15 mouse cellular contexts compared by ENCODE assay signal in the genomic region with DNA sequence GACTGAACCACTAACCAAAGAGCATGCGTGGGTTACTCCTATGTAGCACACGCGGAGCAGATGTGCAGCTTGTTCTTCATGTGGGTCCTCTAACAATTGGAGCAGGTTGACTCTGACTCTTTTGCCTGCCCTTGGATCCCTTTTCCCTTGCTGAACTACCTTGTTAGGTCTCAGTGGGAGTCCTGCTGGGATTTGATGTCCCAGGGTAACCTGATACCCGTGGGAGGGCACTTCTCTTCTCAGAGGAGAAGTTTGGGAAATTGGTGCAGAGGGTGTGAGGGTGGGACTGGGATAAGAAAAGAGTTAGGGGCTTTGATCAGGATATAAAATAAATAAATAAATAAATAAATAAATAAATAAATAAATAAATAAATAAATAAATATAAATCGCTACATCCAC.
"Had no signal": no experiment of that assay in that cellular context is flagged by ENCODE, and none has a peak within 500 bp of the region (broad histone marks: within the 10 kb centered on the region; RNA-seq: fewer than 3 reads in every experiment).

No protein-coding gene starts in this region.

- ATAC-seq: lung, postnatal 0 days; midbrain, embryonic 13.5 days; midbrain, embryonic 15.5 days had no signal

- H3K36me3 ChIP-seq: lung, embryonic 15.5 days; midbrain, embryonic 13.5 days; midbrain, embryonic 15.5 days; neural tube, embryonic 12.5 days had no signal

- H3K9me3 ChIP-seq: lung, embryonic 15.5 days; midbrain, embryonic 13.5 days; midbrain, embryonic 15.5 days had no signal

- H3K4me3 ChIP-seq: lung, embryonic 15.5 days; megakaryocyte, embryonic 14.5 days; midbrain, embryonic 13.5 days; midbrain, embryonic 15.5 days; neural tube, embryonic 12.5 days had no signal

- H3K27ac ChIP-seq: lung, embryonic 15.5 days; macrophage; midbrain, embryonic 13.5 days; midbrain, embryonic 15.5 days; neural tube, embryonic 12.5 days had no signal

- DNase-seq: lung, adult 2 months; lung, postnatal 14 days; lung, postnatal 36 days; right cerebral cortex, postnatal 14 days; thymus, adult 18-20 months; thymus, postnatal 14 days; thymus, postnatal 36 days had no signal

- H3K27me3 ChIP-seq: lung, embryonic 15.5 days; megakaryocyte, embryonic 14.5 days; midbrain, embryonic 13.5 days; midbrain, embryonic 15.5 days; neural tube, embryonic 12.5 days had no signal

- H3K4me2 ChIP-seq: lung, embryonic 15.5 days; midbrain, embryonic 11.5 days; midbrain, embryonic 13.5 days; midbrain, embryonic 15.5 days; neural tube, embryonic 12.5 days had no signal

- H3K4me1 ChIP-seq: lung, embryonic 15.5 days; megakaryocyte, embryonic 14.5 days; neural tube, embryonic 12.5 days had no signal

- H3K9ac ChIP-seq: lung, embryonic 15.5 days; midbrain, embryonic 13.5 days; midbrain, embryonic 15.5 days; neural tube, embryonic 12.5 days had no signal
